Mouse (Mus musculus) spleen, adult 12 weeks (tissue): ENCODE results near the gene Fam129b.
"Not testable (repeated sequence)": the region's sequence is repeated elsewhere in the genome, so short reads cannot be mapped to it uniquely, and the experiment has no call there.

Source experiments
- DNase-seq: peaks from one replicate; pipeline ENCODE4 v3.0.0; 2022; ENCODE audit warnings: low spot score

The Fam129b gene

DNA sequence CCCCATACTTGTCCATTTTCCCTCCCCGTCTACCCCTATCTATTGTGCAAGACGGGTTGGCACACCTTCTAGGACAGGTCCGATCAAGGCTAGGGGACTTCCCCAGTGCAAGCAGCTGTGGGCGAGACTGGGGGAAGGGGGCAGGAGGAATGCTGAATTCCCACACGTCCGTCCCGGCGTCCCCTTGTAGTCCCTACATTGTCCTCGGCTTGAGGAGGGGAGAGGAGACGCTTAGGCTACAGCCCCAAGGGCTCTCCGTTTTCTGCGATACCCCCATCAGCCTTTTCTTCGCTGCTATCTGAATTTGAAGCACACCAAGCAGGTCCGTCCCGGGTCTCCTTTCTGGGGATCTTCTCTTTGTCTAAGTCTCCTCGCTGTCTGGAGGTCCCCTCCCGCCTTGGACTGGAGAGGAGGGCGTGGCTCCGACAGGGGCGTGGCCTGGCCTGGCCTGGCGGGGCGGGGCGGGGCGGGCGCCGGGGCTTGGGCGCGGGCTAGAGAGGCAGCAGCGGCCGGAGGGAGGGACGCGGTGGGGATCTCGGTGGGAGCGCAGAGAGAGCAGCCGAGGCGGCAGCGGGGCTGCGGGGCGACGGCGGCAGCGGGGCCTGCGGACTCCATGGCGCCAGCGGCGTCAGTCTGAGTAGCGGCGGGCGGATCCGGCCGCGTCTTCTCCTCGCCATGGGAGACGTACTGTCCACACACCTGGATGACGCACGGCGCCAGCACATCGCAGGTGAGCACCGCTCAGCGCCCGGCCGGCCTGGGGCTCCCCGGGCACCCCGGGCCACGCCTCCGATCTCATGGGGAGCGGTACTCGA lies at the start of gene Fam129b:
Gene Fam129b, plus strand, starts transcription at position 440 of the 815 bp plus-strand sequence.
- DNase-seq = peak; percentile 73

DNA sequence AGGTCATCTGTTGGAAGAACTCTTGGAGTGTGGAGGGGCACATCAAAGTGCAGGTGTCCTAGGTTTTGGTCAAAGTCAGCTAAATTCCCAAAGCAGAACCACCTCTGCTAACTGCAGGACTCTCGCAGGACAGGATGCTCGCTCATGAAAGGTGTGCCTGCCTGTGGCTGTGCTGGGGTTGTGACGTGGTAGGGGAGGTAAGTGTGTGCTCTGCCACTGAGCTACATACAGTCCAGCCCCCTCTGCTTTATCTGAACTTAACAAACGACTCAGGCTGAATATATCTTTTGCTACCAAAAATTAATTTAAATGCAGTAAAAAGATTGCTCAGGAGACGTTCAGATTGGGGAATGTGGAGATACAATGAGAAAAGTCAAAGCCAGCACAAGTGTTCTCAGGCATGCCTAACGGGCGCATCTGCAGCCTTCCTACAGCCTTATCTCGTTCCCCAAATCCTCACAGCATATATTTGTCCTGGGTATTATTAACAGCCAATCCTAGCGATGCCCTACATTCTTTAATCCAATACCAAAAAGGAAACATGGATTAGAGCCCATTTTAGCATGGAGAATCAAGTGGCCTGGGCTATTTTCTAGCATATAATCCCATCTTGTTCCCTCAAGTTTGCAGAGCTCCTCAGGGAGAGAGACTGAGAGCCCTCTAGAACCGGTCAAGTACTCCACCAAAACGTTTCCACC lies 46.8 kb upstream of the Fam129b start:
- DNase-seq = no peak

DNA sequence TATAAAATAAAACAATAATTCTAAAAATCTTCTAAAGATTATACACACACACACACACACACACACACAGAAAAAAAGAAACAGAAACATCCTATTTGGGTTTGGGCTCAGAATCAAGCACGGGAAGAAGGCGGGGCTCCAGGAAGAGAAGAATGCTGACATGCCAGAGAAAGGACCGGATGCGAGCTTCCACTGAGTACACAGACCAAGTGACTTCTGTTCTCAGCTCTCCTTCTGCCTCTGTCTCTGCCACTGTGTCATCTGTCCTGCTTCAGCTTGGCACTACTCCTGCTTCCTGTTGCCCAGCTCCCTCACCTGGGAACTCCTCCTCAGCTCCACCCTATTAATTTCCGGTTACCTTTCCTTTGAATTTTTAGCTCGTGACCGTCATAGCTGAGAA lies 41.4 kb upstream of the Fam129b start:
- no peak for DNase-seq

DNA sequence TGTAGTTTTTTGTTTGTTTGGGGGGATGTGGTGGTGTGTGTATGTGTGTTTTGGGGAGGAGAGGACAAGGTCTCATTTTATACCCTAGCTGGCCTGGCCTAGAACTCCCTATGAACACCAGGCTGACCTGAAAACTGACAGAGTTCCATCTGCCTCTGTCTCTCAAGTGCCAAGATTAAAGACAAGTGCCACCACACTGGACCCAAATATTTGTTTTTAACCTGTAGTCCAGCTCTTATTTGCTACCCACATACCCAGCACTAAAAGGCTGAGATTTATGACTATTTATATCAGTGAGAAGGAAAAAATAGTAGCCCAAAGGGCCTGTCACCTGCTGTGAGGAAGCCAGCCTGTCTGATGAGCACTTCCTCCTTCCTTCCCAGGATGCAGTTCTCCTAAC lies 40.3 kb upstream of the Fam129b start:
- DNase-seq = no peak

DNA sequence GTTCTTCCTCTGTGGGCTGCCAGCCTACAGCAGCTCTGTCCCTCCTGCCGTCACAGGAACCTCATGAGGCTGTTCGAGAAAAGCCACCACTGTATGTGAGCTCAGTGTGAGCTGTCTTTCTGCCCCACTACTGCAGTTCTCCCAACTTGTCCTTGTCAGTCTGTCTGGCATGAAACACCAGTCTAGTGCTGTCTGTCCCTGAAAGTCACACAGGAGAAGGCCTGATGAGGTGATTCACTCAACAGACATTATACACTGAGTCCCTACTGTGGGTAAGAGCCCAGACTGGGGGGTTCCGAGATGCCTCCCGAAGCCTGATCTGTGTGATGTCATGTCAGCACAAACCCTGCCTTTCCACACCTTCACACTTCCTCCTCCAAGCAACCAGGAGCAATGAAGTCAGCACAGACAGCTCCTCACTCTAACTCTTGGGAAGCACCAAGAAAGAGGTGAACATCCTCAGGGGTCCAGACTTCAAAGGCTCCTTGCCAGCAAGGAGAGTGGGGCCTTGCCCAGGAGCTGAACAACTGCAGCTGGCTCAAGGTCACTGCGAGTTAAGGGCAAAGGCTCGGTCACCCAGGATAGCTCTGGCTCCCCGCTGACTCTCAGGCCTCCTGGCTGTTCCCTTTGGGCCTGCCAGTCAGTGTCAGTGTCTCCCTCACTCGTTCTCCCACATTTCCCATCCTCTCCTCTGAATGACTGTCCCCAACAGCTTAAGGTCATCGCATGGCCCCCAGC lies 37.6 kb upstream of the Fam129b start:
- DNase-seq = no peak

DNA sequence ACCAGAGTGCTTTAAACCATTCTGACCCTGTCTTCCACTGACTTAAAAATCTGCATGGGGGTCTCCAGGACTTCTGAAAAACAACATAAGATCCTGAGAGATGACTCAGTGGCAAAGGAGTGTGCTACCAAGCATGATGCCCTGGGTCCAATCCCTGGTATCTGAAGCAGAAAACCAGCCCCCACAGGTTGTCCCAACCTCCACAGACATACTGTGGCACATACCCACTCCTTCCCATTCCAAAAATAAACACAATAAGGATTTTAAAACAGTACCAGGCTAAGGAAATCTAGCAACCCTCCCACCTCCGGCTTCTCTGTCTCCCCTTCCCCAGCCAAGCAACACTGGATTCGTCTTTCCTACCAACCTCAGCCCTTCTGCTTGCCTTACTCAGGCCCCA lies 36.7 kb upstream of the Fam129b start:
- DNase-seq = no peak

DNA sequence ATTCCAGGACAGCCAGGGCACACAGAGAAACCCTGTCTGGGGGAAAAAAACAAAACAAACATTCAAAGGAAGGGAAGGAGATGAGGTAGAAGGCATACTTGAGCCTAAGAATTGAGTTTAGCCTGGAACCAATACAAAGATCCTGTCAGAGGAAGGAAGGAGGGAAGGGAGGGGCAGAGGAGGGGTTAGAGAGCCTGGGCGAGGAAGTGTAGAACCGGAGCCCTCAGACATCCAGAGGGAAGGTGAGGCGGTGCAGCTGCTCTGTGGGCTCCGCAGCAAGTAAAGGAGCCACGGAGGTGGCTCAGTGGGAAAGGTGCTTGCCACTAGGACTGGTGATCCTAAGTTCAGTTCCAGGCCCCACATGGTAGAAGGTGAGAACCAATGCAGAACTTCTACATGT lies 34.8 kb upstream of the Fam129b start:
- no peak for DNase-seq

DNA sequence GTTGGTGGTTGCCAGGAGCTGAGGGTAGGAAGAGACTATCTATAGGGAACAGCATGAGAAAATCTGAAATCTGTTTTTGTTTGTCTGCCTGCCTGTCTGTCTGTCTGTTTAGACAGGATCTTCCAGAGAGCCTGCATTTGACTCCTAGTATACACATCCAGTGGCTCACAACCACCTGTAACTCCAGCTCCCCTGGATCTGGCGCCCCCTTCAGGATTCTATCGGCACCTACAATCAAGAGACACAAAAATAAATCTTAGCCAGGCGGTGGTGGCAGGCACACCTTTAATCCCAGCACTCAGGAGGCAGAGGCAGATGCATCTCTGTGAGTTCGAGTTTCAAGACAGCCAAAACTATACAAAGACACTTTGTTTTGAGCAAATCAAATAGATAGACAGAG lies 33.4 kb upstream of the Fam129b start:
- no peak for DNase-seq

DNA sequence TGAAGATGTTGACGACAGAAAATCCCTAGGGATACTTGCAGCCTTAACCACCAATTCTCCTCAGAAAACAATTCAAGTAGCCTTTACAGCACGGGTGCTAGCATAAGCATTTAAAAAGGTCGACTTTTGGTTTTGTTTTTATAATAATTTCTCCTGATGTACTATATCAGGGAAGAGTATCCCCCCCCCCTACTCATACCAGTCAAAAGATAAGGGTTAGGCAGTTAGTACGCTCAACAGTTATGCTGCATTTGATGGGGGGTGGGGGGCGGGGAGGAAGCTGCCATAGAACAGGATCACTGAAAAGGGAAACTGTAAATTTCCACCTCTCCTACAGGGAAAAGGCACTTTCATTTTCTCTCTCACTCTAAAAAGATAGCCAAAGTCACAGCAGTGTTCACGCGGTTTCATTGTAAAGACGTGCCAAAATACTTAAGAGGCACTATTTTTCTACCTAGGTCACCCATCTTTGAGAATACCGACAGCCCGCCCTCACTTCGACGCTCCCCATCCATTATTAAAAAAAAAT lies 30.3 kb upstream of the Fam129b start:
- DNase-seq = no peak

DNA sequence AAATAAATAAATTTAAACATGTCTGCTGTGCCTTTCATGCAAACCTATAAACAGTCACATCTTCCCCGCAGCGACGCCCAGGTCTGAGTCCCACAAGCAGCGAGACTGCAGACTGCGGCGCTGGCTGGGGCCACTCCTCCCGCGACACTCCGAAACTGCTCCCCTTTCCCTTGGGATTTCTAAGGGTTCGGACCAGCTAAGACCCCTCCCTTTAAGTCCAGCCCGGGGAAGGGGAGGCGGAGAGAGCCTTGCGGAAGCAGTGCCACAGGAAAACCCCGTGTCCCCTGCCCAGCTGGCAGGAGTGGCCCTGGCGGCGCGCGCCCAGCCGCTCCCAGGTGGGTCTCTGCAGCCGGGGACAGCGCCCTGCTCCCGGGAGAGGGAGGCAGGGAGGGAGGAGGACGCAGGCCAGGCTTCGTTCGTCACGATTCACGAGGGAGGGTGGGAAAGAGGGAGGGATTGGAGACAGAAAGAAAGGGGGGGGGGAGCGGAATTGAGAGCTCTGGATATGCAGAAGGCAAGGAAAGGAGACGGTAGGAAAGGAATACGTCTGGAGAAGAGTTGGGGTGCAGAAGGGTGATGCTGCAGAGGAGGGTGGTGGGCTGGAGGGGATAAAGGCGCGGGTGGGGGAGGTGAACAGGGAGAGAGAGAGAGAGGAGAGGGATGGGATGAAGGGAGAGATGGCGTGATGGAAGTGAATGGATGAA lies 29.7 kb upstream of the Fam129b start:
- DNase-seq = peak; percentile 45

DNA sequence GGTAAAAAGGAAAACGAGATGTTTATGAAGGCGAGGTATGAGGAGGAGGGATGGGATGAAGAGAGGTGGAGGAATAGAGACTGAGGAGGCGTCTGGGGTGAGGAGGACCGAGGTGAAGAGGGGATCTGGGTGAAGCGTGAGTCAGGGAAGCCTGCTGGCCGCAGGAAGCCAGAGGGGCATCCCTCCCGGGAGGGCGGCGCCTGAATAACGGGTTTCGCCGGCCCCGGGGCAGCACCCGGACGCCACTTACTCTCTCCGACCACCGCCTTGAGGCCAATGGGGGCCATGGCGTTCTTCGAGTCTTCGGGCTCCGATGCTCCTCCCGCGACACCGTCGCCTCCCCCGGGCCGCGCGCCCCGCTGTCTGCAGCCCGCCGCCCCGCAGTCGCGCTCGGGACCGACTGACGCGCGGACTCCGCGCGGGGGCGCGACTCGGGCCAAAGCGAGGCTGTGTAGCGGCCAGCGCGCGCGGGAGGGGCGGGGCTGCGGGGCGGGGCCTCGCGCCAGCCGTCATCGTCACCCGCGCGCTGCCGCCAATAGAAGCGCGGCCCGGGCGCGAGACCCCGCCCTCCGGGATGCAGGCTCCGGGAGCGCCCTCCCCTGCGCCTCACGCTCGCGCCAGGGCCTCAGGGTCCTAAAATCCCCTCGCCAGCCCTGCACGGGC lies 29.0 kb upstream of the Fam129b start, which contains the start of gene Stxbp1:
Gene Stxbp1, minus strand, starts transcription at position 441 of the 663 bp plus-strand sequence.
- peak; percentile 82 for DNase-seq

DNA sequence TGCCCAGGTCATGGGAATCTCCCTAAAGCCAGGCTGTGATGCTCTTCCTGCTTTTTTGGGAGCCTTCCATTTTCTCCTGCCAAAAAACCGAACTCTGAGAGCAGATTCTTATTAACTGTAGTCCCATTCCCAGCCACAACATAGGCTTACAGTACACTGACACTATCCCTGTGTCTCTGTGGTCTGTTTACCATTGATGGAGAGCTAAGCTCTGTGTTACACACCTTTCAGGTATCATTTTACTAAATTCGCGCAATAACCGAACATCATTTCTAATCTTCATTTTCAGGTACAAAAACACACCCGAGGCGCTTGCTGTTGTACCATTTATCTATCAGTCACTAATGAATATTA lies 28.5 kb upstream of the Fam129b start:
- DNase-seq = no peak

DNA sequence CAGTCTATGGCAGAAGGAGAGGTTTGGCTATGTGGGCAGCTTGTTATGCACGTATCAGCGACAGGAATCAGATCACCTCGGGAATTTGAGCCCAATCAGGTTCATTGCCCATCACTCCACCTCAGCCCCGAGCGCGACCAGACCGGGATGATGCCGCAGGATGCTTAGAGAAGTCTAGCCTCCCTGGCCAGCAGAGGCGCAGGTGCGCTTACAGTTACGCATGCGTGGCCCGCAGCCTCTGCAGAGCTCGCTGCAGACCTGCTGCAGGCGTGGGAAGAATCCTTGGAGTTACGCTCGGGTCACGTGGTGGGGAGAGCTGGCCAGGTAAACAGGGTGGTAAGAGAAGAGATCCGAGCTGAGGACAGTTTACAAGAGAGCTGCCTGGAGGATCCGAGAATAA lies 23.8 kb upstream of the Fam129b start:
- no peak for DNase-seq

DNA sequence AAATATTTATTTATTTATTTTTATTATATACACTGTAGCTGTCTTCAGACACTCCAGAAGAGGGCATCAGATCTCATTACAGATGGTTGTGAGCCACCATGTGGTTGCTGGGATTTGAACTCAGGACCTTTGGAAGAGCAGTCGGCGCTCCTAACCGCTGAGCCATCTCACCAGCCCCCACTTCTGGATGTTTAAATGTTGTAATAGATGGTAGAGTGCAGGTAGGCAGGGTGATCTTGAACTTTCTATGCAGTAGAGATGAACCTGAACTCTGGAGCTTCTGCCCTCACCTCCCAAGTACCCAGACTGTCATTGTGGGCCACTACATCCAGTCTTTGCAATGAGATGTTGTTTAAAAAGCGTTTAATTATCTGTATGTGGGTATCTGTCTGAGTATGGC lies 22.2 kb upstream of the Fam129b start:
- DNase-seq = not testable (repeated sequence)

DNA sequence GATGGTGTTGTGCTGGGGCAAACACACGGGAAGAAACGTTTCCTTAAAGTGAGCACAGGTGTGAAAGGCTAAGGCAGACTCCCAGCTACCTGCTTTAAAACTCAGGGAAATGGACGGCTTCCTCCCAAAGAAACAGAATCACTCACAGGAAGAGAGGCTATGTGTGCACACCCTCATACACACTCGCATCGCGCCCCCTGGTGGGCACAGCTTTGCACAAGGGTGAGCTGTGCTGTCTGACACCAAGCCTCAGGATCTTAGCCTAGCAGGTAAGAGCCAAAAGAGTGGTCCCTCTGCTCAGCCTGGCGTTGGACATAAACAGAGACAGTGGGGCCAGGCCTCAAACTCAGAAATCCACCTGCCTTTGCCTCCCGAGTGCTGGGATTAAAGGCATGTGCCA lies 21.7 kb upstream of the Fam129b start:
- DNase-seq = peak; percentile 74

DNA sequence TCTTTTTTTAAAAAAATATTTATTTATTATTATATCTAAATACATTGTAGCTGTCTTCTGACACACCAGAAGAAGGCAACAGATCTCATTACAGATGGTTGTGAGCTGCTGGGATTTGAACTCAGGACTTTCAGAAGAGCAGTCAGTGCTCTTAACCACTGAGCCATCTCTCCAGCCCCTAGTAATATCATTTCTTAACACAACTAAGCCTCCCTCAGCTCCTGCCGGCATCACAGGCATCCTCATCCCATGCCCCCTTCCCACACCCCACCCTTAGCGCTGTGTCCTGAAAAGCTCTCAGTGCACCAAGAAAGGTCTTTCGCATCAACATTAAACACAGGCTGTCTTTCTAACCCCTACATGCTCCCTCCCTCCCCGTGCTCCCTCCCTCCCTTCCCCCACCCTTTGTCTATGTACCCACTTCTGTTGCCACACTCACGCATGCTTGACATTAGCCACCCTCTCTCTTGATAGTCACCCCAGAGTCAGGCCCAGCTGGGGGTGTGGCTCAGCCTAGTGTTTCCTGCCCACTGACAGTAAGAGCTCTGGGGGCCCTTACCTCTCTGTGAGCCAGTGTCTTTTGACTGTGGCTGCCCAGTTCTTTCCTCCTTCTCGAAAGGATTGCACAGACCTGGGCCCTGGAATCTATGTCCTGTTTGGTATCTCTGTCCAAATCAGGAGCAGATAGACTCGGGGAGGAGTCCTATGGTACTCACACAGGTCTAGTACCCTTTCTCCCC lies 20.7 kb upstream of the Fam129b start:
- DNase-seq = no peak

DNA sequence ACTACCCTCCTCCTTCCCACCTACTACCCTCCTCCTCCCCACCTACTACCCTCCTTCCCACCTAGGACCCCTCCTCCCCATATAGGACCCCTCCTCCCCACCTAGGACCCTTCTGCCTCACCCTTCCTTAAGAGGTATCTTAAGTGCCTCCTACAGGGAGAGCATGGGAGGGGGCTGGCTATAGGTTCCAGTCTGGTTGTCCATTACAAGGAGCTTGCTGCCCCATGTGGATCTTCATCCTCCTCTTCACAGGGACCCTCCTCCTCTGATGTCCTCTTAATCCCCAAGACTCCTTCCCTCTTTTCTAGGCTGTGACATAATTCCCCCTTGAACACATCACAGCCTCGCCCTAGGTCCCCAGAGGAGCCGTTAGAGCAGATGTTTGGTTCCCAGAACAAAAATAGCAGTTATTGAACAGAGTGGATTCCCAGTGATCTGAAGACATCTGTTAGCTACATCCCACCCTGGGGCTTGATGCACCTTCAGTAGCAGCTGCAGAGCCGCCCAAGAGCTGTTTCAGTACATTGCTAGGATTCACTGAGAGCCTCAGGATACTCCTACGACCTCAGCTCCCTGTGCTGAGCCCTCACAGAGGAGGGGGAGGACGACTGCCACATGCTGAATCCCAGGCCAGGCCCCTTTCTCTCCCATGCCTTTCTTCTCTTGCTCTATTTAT lies 20.0 kb upstream of the Fam129b start:
- DNase-seq = no peak

DNA sequence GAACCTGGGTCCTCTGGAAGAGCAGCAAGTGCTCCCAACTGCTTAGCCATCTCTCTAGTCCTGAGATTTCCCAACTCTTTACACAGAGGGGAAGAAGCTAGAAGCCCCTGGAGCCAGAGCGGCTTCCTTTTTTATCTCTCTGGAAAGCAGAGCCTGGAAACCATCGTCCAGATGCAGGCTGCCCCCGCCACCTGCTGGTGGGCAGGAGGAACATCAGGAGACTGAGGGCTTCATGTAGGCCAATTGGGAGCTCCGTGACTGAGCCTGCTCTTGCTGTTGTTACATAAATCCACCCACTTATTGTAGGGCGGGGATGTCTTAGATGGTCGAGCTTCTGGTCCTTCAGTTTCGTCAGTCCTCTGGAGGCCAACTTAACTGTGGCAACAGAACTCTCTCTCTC lies 18.3 kb upstream of the Fam129b start:
- DNase-seq = peak; percentile 54

DNA sequence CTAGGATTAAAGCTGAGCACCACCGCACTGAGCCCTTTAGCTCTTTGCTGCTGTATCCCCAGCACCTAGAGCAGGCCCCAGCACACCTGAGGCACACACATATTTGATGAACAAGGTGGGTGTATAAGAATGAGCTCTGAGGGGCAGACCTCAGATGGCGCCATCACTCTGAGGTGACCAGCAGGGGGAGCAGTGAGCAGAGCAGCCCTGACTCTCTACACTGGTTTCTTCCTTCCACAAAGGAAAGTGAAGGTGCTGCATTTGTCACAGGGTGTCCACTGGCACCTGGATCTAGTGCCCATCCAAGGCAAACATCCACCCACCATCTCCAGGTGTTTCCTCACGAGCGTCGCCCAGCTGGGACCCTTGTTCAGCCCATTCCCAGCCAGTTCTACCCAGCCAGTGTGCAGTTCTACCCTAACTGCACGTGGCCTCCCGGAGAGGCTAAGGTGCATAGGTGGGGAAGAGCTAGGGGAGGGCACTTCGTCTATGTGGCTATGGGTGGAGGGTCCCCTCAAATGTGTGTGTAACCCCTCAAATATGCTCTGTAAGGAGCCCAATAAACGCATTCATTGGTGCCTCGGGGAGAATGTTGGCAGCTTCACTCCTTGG lies 16.8 kb upstream of the Fam129b start:
- DNase-seq = no peak

DNA sequence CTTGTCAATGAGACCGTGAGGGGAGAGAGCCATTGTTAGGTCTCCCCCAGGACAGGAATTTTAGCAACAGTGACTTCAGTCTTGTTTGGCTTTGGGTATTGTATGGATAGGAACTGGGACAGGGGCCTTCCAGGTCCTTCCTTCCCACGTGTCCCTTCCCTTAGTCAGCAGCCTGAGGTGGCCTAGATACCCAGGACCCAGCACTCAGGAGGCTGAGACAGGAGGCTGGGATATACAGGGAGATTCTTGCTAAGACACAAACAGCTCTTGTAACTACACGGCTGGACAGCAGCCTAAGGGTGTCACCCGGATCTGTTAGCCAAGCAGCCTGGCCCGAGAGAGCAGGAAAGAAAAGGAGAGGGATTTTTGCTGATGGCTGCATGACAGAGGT lies 16.3 kb upstream of the Fam129b start:
- DNase-seq = no peak
